Mouse (Mus musculus) embryonic fibroblast, embryonic 13.5 days (primary cell): Measurements from ENCODE around the gene Olfr279. TPM values are rescaled to one million over a fixed set of nuclear protein-coding genes. Genes with fewer than 3 reads are reported as not detected.

Source experiments
- H3K27ac ChIP-seq: 2 replicates; pipeline ENCODE4 v1.5.1; 2012; ENCODE audit warnings: low read length, control low read depth, inconsistent platforms; ENCODE audit not compliant: insufficient read depth
- H3K4me1 ChIP-seq: 2 replicates; pipeline ENCODE4 v1.6.1; 2011; ENCODE audit warnings: low read length; ENCODE audit not compliant: control insufficient read depth, insufficient read depth
- H3K4me3 ChIP-seq: 2 replicates; pipeline ENCODE4 v1.5.1; 2011; ENCODE audit warnings: mild to moderate bottlenecking, control low read depth, low read length; ENCODE audit not compliant: insufficient read depth
- CTCF ChIP-seq: IDR thresholded peaks from 2 replicates; pipeline ENCODE4 v1.5.1; 2011; ENCODE audit warnings: mild to moderate bottlenecking, control low read depth, low read length, moderate library complexity, borderline replicate concordance; ENCODE audit not compliant: insufficient read depth
- POLR2A ChIP-seq: IDR thresholded peaks from 2 replicates; pipeline ENCODE4 v1.6.1; 2011; ENCODE audit warnings: low read depth, mild to moderate bottlenecking, control low read depth, low read length, moderate library complexity
- polyA plus RNA-seq: library from polyadenylated mRNA; stranded (reverse); fragments of >200 nt; gene quantifications from 2 replicates; pipeline ENCODE4 v1.2.4, GENCODE M21; 2011; ENCODE audit warnings: low read depth; ENCODE audit not compliant: missing spikeins, insufficient read length

The Olfr279 gene
- not detected in 2 replicates for polyA plus RNA-seq

DNA sequence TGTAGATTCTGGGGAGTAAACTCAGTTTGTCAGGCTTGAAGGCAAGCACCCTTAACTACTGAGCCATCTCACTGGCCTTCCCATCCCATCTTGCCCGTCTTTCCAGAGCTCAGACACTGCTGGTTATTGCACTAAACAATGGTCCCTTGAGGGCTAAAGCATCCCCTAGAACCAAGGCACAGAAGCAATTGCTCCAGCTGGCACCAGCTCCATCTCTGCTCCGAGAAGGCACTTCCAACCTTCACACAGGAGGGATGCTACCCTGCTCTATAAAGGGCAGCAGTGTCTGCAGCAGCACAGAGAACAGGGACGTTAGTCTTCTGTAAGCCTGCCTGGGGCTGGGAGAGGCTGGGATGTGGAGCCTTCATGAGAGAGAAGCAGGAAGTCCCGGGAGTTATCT lies at the start of gene Olfr279:
TSS of gene Olfr279 (plus strand) at position 301 of the 400 bp plus-strand sequence.
- no peak within 1 kb of the TSS for H3K27ac ChIP-seq
- no peak for TF ChIP-seq POLR2A
- TF ChIP-seq CTCF = no peak
- H3K4me3 ChIP-seq = no peak within 1 kb of the TSS
- H3K4me1 ChIP-seq = no peaks in the 10 kb centered on the region

DNA sequence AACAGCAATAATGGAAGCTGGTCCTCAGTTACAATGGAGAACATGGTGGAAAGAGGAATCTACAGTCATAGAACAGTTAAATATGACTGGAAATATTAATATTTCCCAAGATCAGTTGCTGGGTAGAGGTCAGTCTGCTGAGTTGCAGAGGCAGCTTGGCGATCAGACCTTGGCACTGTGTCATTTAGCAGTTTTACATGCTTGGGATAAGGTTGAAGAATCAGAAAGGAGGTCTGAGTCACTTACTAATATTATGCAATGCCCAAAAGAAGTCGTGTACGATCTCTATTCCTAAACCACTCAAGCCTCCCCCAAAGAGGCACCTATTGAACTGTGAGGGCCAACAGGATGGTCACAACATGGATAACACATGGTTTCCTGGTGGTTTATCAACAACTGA lies 47.6 kb upstream of the Olfr279 start:
- Histone ChIP-seq H3K4me1 (no peaks in the 10 kb centered on the region), H3K27ac (no peak overlapping the region), H3K4me3 (no peak overlapping the region)
- TF ChIP-seq POLR2A (no peak), CTCF (no peak)

- no peaks in the 10 kb centered on the region for H3K4me1 ChIP-seq
- no peak overlapping the region for H3K4me3 ChIP-seq
- no peak overlapping the region for H3K27ac ChIP-seq
- no peak for TF ChIP-seq POLR2A
- no peak for TF ChIP-seq CTCF
Observed at GRCm38 (mm10) chr15:98448521-98448920, 43.7 kb upstream of the Olfr279 start.

DNA sequence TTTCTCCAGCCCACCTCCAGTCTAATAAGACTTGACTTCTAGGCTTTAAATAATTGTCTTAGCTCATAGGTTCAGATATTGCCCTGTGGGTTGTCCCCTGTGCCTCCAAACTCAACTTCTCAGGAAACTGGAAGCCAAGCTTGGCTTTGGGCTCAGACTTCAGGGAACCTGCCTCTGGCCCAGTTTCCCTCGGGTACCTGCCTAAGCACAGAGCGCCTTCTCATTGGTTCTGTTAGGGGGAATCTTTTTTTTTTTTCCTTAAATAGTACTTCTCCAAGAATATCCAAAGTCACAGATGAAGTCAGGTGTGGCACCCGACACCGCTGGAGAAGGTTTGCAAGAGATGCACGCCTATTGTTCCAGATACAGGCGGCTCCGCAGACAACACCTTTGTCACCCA lies 39.9 kb upstream of the Olfr279 start, which contains the start of gene Olfr281:
TSS of gene Olfr281 (plus strand) at position 301 of the 400 bp plus-strand sequence.
- TF ChIP-seq CTCF = no peak
- no peak for TF ChIP-seq POLR2A
- Histone ChIP-seq H3K4me3 (no peak within 1 kb of the TSS), H3K27ac (no peak within 1 kb of the TSS), H3K4me1 (no peaks in the 10 kb centered on the region)

- TF ChIP-seq CTCF = no peak
- no peak for TF ChIP-seq POLR2A
- Histone ChIP-seq H3K27ac (no peak within 1 kb of the TSS), H3K4me3 (no peak within 1 kb of the TSS), H3K4me1 (no peaks in the 10 kb centered on the region)
Observed at GRCm38 (mm10) chr15:98469596-98469995, 22.6 kb upstream of the Olfr279 start, which contains the start of gene OR5BS1P. Gene OR5BS1P, plus strand, starts transcription at chr15:98469896.

DNA sequence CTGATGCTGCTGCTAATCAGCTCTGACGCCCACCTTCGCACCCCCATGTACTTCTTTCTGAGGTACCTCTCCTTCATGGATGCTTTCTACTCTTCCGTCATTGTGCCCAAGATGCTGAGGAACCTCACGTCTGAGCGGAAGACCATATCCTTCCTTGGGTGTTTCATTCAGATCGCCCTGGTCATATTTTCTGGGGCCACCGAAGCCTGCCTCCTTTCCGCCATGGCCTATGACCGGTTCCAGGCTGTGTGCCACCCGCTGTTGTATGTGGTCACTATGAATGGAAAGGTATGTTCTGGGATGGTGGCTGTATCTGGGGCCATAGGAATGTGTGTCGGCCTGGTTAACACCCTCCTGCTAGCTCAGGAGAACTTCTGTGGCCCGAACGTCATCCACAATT lies 20.7 kb upstream of the Olfr279 start:
- Histone ChIP-seq H3K4me3 (no peak overlapping the region), H3K27ac (no peak overlapping the region), H3K4me1 (no peaks in the 10 kb centered on the region)
- TF ChIP-seq POLR2A (no peak), CTCF (no peak)

- H3K27ac ChIP-seq = no peak overlapping the region
- no peak for TF ChIP-seq CTCF
- TF ChIP-seq POLR2A = no peak
- H3K4me1 ChIP-seq = no peaks in the 10 kb centered on the region
- H3K4me3 ChIP-seq = no peak overlapping the region
Observed at GRCm38 (mm10) chr15:98474958-98475357, 17.2 kb upstream of the Olfr279 start.

DNA sequence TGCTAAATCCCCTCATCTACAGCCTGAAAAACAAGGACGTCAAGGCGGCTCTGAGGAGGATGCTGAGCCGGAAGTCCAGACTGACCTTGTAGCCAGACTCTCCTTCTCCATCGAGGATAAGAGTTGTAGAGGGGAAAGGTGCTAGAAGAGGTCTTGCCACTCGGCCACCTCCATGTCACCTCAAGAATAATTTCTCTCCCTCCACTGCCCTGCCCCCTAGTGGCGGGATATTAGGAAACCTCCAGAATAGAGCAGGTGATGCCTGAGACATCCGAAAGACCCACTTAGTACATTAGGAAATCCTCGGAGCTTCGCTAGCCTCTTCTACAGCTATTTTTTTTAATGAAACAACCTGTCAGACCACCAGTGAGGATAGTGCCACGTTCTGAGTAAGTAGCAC lies 16.8 kb upstream of the Olfr279 start:
- TF ChIP-seq POLR2A = no peak
- no peak for TF ChIP-seq CTCF
- Histone ChIP-seq H3K4me1 (no peaks in the 10 kb centered on the region), H3K4me3 (no peak overlapping the region), H3K27ac (no peak overlapping the region)

DNA sequence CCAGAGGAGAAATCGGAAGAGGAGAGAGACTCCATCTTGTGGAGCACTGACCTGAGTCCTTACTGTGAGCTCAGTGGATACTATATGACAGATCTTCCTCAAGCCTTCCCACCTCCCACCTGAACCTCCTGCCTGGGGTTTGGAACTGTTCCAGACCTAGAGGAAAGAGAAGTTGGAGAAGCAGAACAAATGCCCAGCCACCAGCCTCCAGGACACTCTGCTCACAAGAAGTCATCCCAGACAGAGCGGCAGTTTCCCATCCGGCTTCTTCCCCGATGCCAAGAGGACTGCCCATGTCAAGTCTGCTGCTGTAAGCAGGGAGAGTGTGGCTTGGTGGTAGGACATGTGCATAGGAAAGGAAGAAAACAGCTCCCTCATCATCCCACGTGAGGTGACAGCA lies 15.9 kb upstream of the Olfr279 start:
- TF ChIP-seq POLR2A = no peak
- no peak for TF ChIP-seq CTCF
- Histone ChIP-seq H3K4me3 (no peak overlapping the region), H3K4me1 (no peaks in the 10 kb centered on the region), H3K27ac (no peak overlapping the region)

DNA sequence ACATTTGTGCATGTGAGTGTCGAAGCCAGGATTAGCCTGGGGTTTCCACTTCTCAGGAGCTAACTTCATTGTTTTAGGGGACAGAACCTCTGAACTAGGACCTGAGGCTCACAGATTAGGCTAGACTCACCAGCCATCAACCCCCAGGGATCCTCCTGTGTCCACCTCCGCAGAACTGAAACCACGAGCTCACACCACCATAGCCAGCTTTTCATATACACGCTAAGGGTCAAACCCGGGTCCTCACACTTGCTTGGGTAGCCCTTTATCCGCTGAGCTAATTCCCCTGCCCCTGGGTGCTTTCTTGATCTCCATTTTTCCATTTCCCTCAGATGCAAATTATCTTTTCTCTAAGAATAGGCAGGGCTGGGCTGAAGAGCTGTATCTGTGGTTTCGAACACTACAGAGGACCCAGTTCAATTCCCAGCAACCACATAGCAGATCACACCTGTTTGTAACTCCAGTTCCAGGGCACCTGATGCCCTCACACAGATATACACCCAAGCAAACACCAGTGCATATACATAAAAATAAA lies 12.6 kb upstream of the Olfr279 start:
- Histone ChIP-seq H3K4me3 (no peak overlapping the region), H3K4me1 (no peaks in the 10 kb centered on the region), H3K27ac (no peak overlapping the region)
- TF ChIP-seq CTCF (no peak), POLR2A (no peak)
